Mouse (Mus musculus) midbrain, embryonic 16.5 days (tissue): ENCODE results near the gene Gmnc. TPM values are rescaled to one million over a fixed set of nuclear protein-coding genes. Genes with fewer than 3 reads are reported as not detected.

Source experiments
- ATAC-seq: fragments of 200-750 bp; cut with Nextera tagmentation; 2 replicates; pipeline ENCODE4 v1.8.0; 2017; ENCODE audit warnings: moderate TSS enrichment
- H3K27ac ChIP-seq: fragments of 300-500 bp; sonication (generic); 2 replicates; pipeline ENCODE4 v1.5.1; 2014; ENCODE audit warnings: mild to moderate bottlenecking, low read length, mixed read lengths
- H3K27me3 ChIP-seq: fragments of 300-500 bp; sonication (generic); 2 replicates; pipeline ENCODE4 v1.6.1; 2014; ENCODE audit warnings: low read depth, low read length, mixed read lengths; ENCODE audit not compliant: control insufficient read depth, insufficient read depth
- H3K36me3 ChIP-seq: fragments of 300-500 bp; sonication (generic); 2 replicates; pipeline ENCODE4 v1.6.1; 2014; ENCODE audit warnings: mild to moderate bottlenecking, low read length, moderate library complexity, mixed read lengths; ENCODE audit not compliant: control insufficient read depth, insufficient read depth
- H3K4me1 ChIP-seq: fragments of 300-500 bp; sonication (generic); 2 replicates; pipeline ENCODE4 v1.6.1; 2014; ENCODE audit warnings: mild to moderate bottlenecking, low read length, mixed read lengths; ENCODE audit not compliant: control insufficient read depth, insufficient read depth
- H3K4me2 ChIP-seq: fragments of 300-500 bp; sonication (generic); 2 replicates; pipeline ENCODE4 v1.6.1; 2014; ENCODE audit warnings: mild to moderate bottlenecking, low read length, mixed read lengths
- H3K4me3 ChIP-seq: fragments of 300-500 bp; sonication (generic); 2 replicates; pipeline ENCODE4 v1.5.1; 2014; ENCODE audit warnings: low read depth, mild to moderate bottlenecking, low read length, moderate library complexity, mixed read lengths
- H3K9ac ChIP-seq: fragments of 300-500 bp; sonication (generic); 2 replicates; pipeline ENCODE4 v1.6.1; 2014; ENCODE audit warnings: low read depth, low read length, mixed read lengths
- H3K9me3 ChIP-seq: fragments of 300-500 bp; sonication (generic); replicated peaks from 2 replicates; pipeline ENCODE4 v1.6.1; 2014; ENCODE audit warnings: mild to moderate bottlenecking, low read length, mixed read lengths; ENCODE audit not compliant: control insufficient read depth, poor library complexity, severe bottlenecking
- WGBS: fragments of 180-500 bp; shearing (Covaris S2); extraction: QIAGEN DNeasy Blood & Tissue Kit; methylation state at CpG from one replicate; pipeline ENCODE4 v1.1.7; 2014; 5-methylcytosine and 5-hydroxymethylcytosine counted together
- polyA plus RNA-seq: library from polyadenylated mRNA; unstranded; fragments of >200 nt; fragmentation: Nextera tagmentation; extraction: Ambion mirVana; gene quantifications from 2 replicates; pipeline ENCODE4 v1.2.1, GENCODE M21; 2015

Gmnc gene
- polyA plus RNA-seq, result 0.18 and 0.25 TPM in 2 replicates

DNA sequence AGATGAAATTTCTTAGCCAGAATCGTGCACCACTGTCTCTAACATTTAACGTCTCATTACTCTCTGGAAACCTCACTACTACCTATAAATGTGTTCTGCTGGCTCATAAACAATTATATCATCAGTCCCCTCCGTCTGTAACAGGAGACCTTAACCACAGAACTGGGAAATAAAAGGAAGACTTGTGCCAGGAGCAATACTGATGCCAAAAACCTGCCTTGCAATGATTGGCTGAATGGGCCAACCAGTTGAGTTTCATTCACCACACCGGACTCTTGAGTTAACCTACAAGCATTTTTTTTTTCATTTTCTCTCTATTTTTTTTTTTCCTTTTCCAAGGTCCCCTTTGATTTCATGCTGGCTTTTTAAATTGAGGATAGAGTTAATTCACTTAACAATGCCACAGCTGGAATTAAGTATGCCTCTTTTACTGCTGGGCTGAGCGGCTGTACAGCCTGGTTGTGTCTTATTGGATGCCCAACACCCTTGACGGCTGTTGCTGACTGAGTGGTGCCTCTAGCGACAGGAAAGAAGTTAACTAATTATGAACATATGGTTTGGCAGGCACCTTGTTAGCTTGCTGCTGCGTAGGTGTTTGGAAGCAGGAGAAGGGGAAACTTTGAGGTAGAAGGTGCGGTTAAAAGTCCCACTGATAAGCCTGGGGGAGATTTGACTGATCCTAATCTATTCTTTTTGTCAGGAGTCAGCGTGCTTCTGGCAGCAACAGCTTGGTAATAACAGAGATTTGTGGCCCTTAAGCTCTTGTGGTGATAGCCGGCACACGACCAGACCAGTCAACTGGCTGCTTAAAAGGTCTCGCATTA lies at the start of gene Gmnc:
Gmnc (minus strand) TSS at position 176 of the 824 bp plus-strand sequence.
- H3K36me3 ChIP-seq, result no peaks in the 10 kb centered on the region
- H3K4me2 ChIP-seq, result no peak within 1 kb of the TSS
- H3K27me3 ChIP-seq, result no peaks in the 10 kb centered on the region
- no peak for ATAC-seq
- H3K9ac ChIP-seq, result no peak within 1 kb of the TSS
- H3K4me3 ChIP-seq, result no peak within 1 kb of the TSS
- H3K27ac ChIP-seq, result no peak within 1 kb of the TSS
- no peaks in the 10 kb centered on the region for H3K4me1 ChIP-seq
- H3K9me3 ChIP-seq, result no peaks in the 10 kb centered on the region
- 45% methylated on average over 13 of the region's 13 CpGs for WGBS

DNA sequence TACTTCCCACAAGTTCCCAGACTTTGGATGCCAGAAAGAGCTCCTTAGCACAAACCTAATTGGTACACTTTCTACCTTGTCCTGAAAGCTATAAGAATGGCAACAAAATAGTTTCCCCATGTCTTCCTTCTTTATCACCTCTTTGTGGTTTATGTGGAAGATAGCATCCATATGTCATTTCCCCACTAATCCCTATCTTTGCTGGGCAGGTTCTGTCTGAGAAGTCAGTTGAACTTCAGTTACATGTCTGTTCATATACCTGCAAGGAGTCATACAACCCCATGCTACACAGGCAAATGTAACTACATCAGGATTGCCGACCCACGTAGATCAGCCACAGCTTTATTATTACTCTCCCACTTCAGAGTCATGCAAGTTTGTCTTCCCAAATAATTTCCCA lies 35.8 kb upstream of the Gmnc start:
- no peaks in the 10 kb centered on the region for H3K9me3 ChIP-seq
- 94% methylated on average over 2 of the region's 2 CpGs for WGBS

DNA sequence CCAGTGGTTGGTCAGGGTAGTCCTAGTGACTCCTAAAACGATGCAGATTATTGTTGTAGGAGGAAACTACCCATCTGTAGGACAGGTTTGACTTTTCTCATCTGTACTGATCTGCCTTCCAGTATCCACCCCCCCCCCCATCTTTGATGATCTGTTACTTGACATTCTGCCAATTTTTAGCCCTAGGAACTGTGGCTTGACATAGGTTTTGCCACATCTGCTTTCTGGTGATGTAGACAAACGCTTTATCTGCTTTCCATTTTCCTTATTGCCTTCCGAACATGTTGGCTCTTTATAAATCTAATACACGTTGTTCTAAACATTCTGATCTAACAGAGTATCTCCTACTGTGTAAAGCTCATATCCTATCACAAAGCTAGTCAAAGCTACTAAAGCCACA lies 34.8 kb upstream of the Gmnc start:
- Histone ChIP-seq H3K4me2 (no peak overlapping the region), H3K4me1 (no peaks in the 10 kb centered on the region), H3K27me3 (no peaks in the 10 kb centered on the region), H3K36me3 (no peaks in the 10 kb centered on the region), H3K27ac (no peak overlapping the region), H3K4me3 (no peak overlapping the region), H3K9ac (no peak overlapping the region), H3K9me3 (no peaks in the 10 kb centered on the region)
- ATAC-seq, result no peak
- 92% methylated on average over 4 of the region's 4 CpGs for WGBS

More for the DNA sequence above, 35.8 kb upstream of the Gmnc start:
- H3K27ac ChIP-seq, result no peak overlapping the region
- no peak for ATAC-seq
- no peak overlapping the region for H3K9ac ChIP-seq
- H3K4me2 ChIP-seq, result no peak overlapping the region
- no peaks in the 10 kb centered on the region for H3K4me1 ChIP-seq
- no peaks in the 10 kb centered on the region for H3K36me3 ChIP-seq
- H3K4me3 ChIP-seq, result no peak overlapping the region
- no peaks in the 10 kb centered on the region for H3K27me3 ChIP-seq

DNA sequence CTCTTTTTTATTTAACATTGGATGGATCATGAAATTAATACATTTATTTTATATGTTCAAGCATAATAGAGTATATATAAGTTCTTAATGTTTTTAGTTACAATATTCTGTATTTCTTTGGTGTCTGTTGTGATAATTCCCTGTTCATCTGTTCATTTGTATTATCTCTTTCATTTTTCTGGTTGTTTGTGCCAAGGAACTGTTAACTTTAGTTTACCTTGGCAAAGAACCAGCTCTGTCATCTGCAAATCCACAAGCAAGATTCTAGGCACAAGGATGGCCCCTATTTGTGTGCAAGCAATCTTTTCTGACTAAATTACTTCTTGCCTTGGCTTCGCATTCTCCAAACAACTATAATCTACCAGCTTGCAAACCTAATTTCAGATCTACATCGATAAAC lies 31.3 kb upstream of the Gmnc start:
- 93% methylated on average over 2 of the region's 2 CpGs for WGBS
- H3K27ac ChIP-seq, result no peak overlapping the region
- no peaks in the 10 kb centered on the region for H3K36me3 ChIP-seq
- no peak overlapping the region for H3K4me2 ChIP-seq
- ATAC-seq, result no peak
- no peak overlapping the region for H3K4me3 ChIP-seq
- H3K27me3 ChIP-seq, result no peaks in the 10 kb centered on the region
- no peak overlapping the region for H3K9ac ChIP-seq
- no peaks in the 10 kb centered on the region for H3K4me1 ChIP-seq
- H3K9me3 ChIP-seq, result no peaks in the 10 kb centered on the region

DNA sequence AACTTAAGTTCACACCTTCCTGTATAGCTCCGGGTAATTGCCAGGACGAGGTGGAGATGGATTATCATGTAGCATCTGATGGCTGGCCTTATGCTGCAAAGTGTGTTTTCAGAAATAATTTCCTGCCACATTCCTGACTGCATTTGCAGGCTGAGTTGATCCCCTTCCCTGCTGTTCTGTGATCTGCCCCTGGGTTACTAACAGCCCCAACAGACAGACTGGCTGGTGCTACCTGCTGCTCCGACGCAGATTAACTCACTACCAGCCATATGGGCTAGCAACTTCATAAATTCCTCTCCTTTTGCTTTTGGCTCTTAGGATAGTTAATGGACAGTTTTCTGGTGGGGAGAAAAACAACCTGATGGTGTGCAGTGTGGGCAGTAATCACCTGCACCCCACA lies 25.9 kb upstream of the Gmnc start:
- H3K4me2 ChIP-seq, result no peak overlapping the region
- H3K9ac ChIP-seq, result no peak overlapping the region
- no peaks in the 10 kb centered on the region for H3K4me1 ChIP-seq
- H3K36me3 ChIP-seq, result no peaks in the 10 kb centered on the region
- ATAC-seq, result no peak
- H3K27ac ChIP-seq, result no peak overlapping the region
- no peak overlapping the region for H3K4me3 ChIP-seq
- 27% methylated on average over 4 of the region's 4 CpGs for WGBS
- no peaks in the 10 kb centered on the region for H3K9me3 ChIP-seq
- no peaks in the 10 kb centered on the region for H3K27me3 ChIP-seq

DNA sequence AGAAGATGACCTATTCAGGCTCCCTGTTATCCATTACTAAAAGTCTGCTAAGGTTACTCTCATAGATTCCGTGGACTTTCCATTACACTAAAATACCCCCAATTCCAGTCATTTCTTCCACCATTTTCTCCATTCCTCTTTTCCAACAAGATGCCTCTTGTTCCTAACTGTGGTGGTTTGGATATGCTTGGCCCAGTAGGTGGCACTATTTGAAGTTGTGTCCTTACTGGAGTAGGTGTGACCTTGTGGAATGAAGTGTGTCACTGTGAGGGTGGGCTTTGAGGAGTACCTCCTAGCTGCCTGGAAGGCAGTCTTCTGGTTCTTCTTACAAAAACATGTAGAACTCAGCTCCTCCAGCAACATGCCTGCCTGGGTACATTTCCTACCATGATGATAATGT lies 11.3 kb upstream of the Gmnc start:
- Histone ChIP-seq H3K4me3 (no peak overlapping the region), H3K4me2 (no peak overlapping the region), H3K27ac (no peak overlapping the region), H3K9ac (no peak overlapping the region), H3K27me3 (no peaks in the 10 kb centered on the region), H3K36me3 (no peaks in the 10 kb centered on the region), H3K9me3 (no peaks in the 10 kb centered on the region), H3K4me1 (no peaks in the 10 kb centered on the region)
- WGBS, result 97% methylated on average over 1 of the region's 1 CpGs
- no peak for ATAC-seq

DNA sequence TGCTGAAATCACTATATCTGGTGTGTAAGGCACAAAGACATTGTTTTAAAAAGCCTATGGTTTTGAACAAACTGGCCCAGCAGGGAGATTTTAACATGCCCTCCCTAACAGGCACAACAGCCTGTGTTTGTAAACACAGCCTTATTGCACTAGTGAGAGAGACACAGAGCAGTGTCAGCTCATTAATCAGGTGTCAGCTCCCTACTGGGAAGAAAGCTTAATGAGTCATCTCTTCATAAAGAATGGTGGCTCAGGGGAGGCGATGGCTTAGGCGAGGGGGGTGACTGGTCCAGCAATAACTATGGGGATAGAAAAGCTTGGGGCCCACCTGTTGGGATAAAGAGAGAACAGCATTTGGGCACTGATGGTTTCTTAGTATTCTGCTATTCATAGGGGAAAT lies 8.1 kb upstream of the Gmnc start:
- 5% methylated on average over 2 of the region's 2 CpGs for WGBS
- H3K9ac ChIP-seq, result no peak overlapping the region
- no peaks in the 10 kb centered on the region for H3K36me3 ChIP-seq
- no peaks in the 10 kb centered on the region for H3K9me3 ChIP-seq
- no peak overlapping the region for H3K4me2 ChIP-seq
- no peak overlapping the region for H3K4me3 ChIP-seq
- H3K27ac ChIP-seq, result no peak overlapping the region
- no peaks in the 10 kb centered on the region for H3K4me1 ChIP-seq
- ATAC-seq, result no peak
- no peaks in the 10 kb centered on the region for H3K27me3 ChIP-seq

DNA sequence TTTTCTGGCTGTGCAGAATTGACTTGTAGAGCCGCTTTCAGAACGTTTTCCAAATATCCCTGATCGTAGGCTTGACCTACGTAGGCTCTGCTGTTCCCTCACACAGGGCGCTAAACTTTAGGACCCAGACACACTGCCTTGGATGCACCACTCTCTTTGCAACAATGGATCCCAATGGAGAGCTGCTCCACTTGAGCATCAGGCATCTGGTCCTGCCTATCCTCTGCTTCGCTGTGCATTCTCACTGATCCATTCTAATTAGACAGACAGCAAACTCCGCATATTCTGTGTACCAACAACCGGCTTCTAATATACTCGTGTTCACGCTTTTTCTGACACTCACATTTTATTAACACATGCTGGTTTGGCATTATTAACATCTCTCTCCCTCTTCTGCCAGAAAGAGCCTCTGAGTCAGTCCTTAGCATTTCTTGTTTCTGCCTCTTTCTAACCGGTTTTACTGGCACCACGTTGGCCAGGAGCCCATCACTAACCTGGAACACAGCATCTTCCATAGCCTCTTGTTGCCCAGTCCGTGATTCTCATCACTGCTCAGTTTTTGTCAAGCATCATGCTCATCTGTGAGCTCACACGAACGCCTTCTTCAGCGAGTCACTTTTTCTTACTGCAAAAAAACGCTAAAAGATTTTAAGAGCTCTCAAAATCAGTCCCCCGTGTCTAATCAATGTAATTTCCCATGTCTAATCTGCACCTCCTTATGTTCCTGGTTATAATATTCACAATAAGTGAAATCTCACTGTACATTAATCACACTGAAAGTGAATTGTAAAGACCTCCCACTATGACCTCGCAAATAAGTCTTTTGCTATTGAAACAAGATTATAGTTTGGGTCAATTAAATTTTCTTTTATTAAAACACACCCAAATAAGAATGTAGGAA lies 1.8 kb downstream of the Gmnc start:
- Histone ChIP-seq H3K27me3 (no peaks in the 10 kb centered on the region), H3K9me3 (no peaks in the 10 kb centered on the region), H3K9ac (no peak overlapping the region), H3K4me2 (no peak overlapping the region), H3K4me3 (no peak overlapping the region), H3K4me1 (no peaks in the 10 kb centered on the region), H3K27ac (no peak overlapping the region), H3K36me3 (no peaks in the 10 kb centered on the region)
- no peak for ATAC-seq
- 64% methylated on average over 19 of the region's 19 CpGs for WGBS

DNA sequence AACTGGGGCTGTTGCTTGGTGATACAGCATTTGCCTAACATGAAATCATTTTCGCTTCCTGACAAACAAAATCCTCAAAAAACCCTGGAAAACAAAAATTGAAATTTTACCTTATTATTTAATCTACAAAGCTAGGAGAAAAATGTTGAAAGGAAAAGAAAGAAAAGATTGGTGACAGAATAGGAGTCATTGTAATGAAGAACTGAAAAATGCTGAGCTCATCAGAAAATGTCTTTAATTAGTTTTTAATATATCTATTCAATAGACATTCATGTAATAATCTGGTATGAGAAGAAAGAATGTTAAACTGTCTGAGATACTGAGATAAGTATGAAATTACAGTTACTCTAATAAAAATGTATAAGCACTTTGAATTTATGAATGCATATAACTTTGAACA lies 3.3 kb downstream of the Gmnc start:
- no peak overlapping the region for H3K4me2 ChIP-seq
- no peaks in the 10 kb centered on the region for H3K9me3 ChIP-seq
- H3K27ac ChIP-seq, result no peak overlapping the region
- no peak for ATAC-seq
- H3K4me3 ChIP-seq, result no peak overlapping the region
- no peak overlapping the region for H3K9ac ChIP-seq
- no peaks in the 10 kb centered on the region for H3K36me3 ChIP-seq
- H3K27me3 ChIP-seq, result no peaks in the 10 kb centered on the region
- WGBS, result 93% methylated on average over 1 of the region's 1 CpGs
- no peaks in the 10 kb centered on the region for H3K4me1 ChIP-seq
